Mouse (Mus musculus) lung, adult 10 weeks (tissue): ENCODE measurements around the gene Magea5. TPM values are rescaled to one million over a fixed set of nuclear protein-coding genes. Genes with fewer than 3 reads are reported as not detected.

Experiments used
- polyA plus RNA-seq: library from polyadenylated mRNA; stranded (reverse); fragments of 350-450 nt; fragmentation: Illumina TruSeq; extraction: RNeasy Lipid Tissue Mini Kit (QIAGEN cat#74804); gene quantifications from one replicate; pipeline ENCODE4 v1.2.3, GENCODE M21; 2014; ENCODE audit warnings: low read depth, low replicate concordance; ENCODE audit not compliant: insufficient read depth

Magea5 gene
- polyA plus RNA-seq: not detected

GRCm38 (mm10) chrX:155063045-155063444 is at the start of gene Magea5:
TSS of gene Magea5 (minus strand) at chrX:155063145.

GRCm38 (mm10) chrX:155093566-155093965 is 30.6 kb upstream of the Magea5 start, which contains the start of gene Magea2:
TSS of gene Magea2 (minus strand) at chrX:155093666.

GRCm38 (mm10) chrX:155089693-155090092 is 26.7 kb upstream of the Magea5 start, which contains the start of gene Magea1:
TSS of gene Magea1 (minus strand) at chrX:155089793.

Other genes starting within 250 kb of the Magea5 start
- not detected for gene Cldn34b1, start 172.9 kb downstream of the Magea5 start, polyA plus RNA-seq
- not detected for gene Magea6, start 127.2 kb downstream of the Magea5 start, polyA plus RNA-seq
- gene Magea3, start 113.6 kb downstream of the Magea5 start, polyA plus RNA-seq: not detected
- not detected for gene Magea8, start 67.3 kb downstream of the Magea5 start, polyA plus RNA-seq
- gene Magea1, start 26.6 kb upstream of the Magea5 start, polyA plus RNA-seq: not detected
- not detected for gene Magea2, start 30.5 kb upstream of the Magea5 start, polyA plus RNA-seq
- gene Cldn34b2, start 65.3 kb upstream of the Magea5 start, polyA plus RNA-seq: not detected
- gene Sat1, start 153.3 kb upstream of the Magea5 start, polyA plus RNA-seq: 267 TPM
- 43.9 TPM for gene Acot9, start 199.3 kb upstream of the Magea5 start, polyA plus RNA-seq